Mouse (Mus musculus): ENCODE measurements around the gene Clk1. TPM values are rescaled to one million over a fixed set of nuclear protein-coding genes. Genes with fewer than 3 reads are reported as not detected.

Clk1 gene
- polyA plus RNA-seq (2015; fragmentation: Nextera tagmentation; extraction: Ambion mirVana): 84.0 and 92.6 TPM in 2 replicates

DNA sequence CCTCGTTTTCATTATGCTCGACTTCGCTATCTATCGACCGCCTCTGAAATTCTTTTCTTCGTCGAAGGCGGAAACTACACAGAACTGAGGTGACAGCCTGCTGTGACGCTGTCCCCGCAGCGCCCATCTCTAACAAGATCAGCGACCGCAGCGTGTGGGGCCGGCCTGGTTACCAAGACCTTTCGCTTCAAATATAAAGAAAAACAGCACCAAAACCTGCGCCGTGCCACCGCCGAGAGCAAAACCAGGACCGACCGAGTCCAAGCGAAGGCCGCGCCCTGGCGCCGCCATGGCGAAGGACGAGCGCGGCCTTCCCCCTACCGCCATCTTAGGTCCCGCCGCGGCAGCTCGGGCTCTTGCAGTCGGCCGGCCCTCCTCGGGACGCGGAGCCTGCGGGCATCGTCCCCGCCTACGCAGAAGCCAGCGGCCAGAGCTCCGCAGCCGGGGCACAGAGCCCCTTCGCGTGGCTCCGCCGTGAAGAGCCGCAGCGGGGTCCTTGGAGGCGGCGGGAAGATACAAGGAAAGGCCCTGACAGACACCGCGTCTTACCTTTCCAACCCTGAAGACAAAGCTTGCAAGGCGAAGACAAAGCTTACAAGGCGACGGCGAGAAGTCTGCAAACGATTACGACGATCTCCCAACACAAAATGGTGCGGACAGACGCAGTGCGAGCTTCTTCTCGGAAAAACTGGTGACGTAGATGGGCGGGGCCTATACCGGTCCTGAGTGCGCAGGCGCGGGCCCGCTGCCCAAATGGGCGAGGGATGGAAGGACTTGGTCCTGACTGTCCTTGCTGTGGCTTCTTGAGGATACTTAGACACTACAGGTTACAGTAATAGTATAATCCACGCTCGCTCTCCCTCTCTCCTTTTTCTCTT is at the start of gene Clk1:
Clk1 (minus strand) TSS at position 696 of the 878 bp plus-strand sequence.
- Histone ChIP-seq H3K4me1 (ENCODE audit: control insufficient read depth, low read depth, low read length) (peaks cover 16% of the 10 kb centered on the region), H3K4me2 (ENCODE audit: low read depth, low read length) (peak within 1 kb of the TSS; percentile 74), H3K4me3 (ENCODE audit: low read depth, low read length) (peak within 1 kb of the TSS; percentile 100), H3K9ac (ENCODE audit: low read depth, low read length) (peak within 1 kb of the TSS; percentile 100), H3K9me3 (replicated peaks; ENCODE audit: control insufficient read depth, low read length) (no peaks in the 10 kb centered on the region), H3K27me3 (ENCODE audit: control insufficient read depth, insufficient read depth, low read depth, low read length) (no peaks in the 10 kb centered on the region), H3K36me3 (ENCODE audit: control insufficient read depth, insufficient read depth) (peaks cover 22% of the 10 kb centered on the region), H3K27ac (ENCODE audit: low read length) (peak within 1 kb of the TSS; percentile 99)
- WGBS (ENCODE audit: insufficient replicate concordance): under 1% methylated on average over 79 of the region's 79 CpGs
- ATAC-seq (ENCODE audit: low read depth): peak; percentile 93

DNA sequence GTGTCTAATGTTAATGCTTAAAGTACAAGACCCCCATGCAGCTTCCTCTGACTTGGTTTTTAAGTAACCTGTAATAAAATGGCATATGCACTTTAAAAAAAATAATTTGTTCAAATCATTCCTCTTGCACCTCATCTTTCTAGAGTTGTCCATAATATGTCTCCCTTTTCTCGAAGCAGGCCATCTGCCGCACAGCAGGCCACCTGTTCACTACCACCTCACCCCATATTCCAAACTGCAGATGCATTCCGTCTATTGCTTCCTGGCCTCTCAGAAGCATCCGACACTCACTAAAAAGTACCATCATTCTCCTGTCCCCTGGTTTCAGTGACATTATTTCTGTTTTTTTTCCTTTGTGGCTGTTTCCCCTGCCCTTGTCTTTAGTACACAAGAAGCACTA is 41.7 kb upstream of the Clk1 start:
- no peak overlapping the region for H3K27ac ChIP-seq (ENCODE audit: low read length)
- H3K27me3 ChIP-seq (ENCODE audit: control insufficient read depth, insufficient read depth, low read depth, low read length): no peaks in the 10 kb centered on the region
- no peak for ATAC-seq (ENCODE audit: low read depth)
- no peak overlapping the region for H3K4me2 ChIP-seq (ENCODE audit: low read depth, low read length)
- H3K36me3 ChIP-seq (ENCODE audit: control insufficient read depth, insufficient read depth): peaks cover 58% of the 10 kb centered on the region
- no peak overlapping the region for H3K4me3 ChIP-seq (ENCODE audit: low read depth, low read length)
- H3K4me1 ChIP-seq (ENCODE audit: control insufficient read depth, low read depth, low read length): no peaks in the 10 kb centered on the region
- H3K9me3 ChIP-seq (replicated peaks; ENCODE audit: control insufficient read depth, low read length): no peaks in the 10 kb centered on the region
- no peak overlapping the region for H3K9ac ChIP-seq (ENCODE audit: low read depth, low read length)
- 89% methylated on average over 4 of the region's 4 CpGs for whole genome bisulfite sequencing (ENCODE audit: insufficient replicate concordance)

DNA sequence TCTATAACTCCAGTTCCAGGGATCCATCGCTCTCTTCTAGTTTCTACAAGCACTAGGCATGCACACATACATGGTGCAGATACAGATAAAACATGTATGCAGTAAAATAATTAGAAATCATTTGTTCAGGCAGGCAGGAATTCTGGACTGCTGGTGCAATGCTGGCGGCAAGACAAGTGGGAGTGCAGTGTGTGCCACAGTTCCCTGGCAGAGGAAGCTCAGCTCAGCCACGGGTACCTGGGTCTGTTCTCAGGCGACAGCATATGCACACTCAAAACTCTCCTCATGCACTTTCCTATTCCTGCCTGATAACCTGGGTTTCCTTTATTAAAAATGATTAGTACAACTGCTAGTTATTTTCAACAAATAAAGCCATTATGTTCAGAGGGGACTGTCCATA is 41.2 kb upstream of the Clk1 start:
- no peak for ATAC-seq (ENCODE audit: low read depth)
- Histone ChIP-seq H3K4me2 (ENCODE audit: low read depth, low read length) (no peak overlapping the region), H3K27me3 (ENCODE audit: control insufficient read depth, insufficient read depth, low read depth, low read length) (no peaks in the 10 kb centered on the region), H3K9ac (ENCODE audit: low read depth, low read length) (no peak overlapping the region), H3K4me3 (ENCODE audit: low read depth, low read length) (no peak overlapping the region), H3K4me1 (ENCODE audit: control insufficient read depth, low read depth, low read length) (no peaks in the 10 kb centered on the region), H3K36me3 (ENCODE audit: control insufficient read depth, insufficient read depth) (peaks cover 56% of the 10 kb centered on the region), H3K27ac (ENCODE audit: low read length) (no peak overlapping the region), H3K9me3 (replicated peaks; ENCODE audit: control insufficient read depth, low read length) (no peaks in the 10 kb centered on the region)
- 82% methylated on average over 4 of the region's 4 CpGs for WGBS (ENCODE audit: insufficient replicate concordance)

DNA sequence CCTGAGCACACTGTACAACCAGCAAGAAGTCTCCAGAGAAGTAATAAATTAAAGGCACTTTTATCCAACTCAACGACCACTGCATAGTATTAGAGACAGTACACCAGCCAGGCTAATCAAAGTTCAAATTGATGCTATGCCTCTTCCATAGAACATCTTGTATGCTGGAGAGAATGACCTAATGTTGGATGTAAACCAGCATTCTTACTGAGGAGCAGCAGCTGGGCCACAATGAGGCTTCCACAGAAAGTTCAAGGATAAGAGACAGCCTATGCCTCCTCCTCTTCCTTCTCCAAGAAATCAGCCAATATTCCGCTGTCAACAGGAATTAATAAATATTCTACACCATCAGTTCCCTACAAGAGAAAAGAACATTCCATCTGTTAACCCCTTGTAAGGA is 40.1 kb upstream of the Clk1 start:
- WGBS (ENCODE audit: insufficient replicate concordance): 90% methylated on average over 2 of the region's 2 CpGs
- Histone ChIP-seq H3K9ac (ENCODE audit: low read depth, low read length) (no peak overlapping the region), H3K27me3 (ENCODE audit: control insufficient read depth, insufficient read depth, low read depth, low read length) (no peaks in the 10 kb centered on the region), H3K4me3 (ENCODE audit: low read depth, low read length) (no peak overlapping the region), H3K27ac (ENCODE audit: low read length) (no peak overlapping the region), H3K36me3 (ENCODE audit: control insufficient read depth, insufficient read depth) (peaks cover 45% of the 10 kb centered on the region), H3K4me1 (ENCODE audit: control insufficient read depth, low read depth, low read length) (no peaks in the 10 kb centered on the region), H3K9me3 (replicated peaks; ENCODE audit: control insufficient read depth, low read length) (no peaks in the 10 kb centered on the region), H3K4me2 (ENCODE audit: low read depth, low read length) (no peak overlapping the region)
- ATAC-seq (ENCODE audit: low read depth): no peak

DNA sequence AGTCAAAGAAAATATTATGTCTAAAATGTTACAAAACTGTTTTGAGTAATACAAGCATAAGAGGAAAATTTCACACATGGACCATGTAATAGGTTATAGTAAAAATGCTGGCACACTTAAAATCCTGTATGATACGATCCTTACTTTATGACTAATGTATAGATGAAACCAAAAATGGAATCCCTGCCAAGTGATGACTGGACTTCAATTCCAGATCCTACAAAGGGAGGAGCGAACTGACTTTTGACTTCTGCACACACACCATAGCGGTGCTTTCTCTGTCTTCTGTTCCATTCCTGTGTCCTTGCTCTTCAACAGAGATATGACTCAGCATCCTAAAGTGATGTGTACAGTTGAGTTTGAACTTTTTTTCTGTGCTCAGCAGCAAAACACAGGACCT is 36.7 kb upstream of the Clk1 start:
- 78% methylated on average over 3 of the region's 3 CpGs for WGBS (ENCODE audit: insufficient replicate concordance)
- Histone ChIP-seq H3K4me3 (ENCODE audit: low read depth, low read length) (no peak overlapping the region), H3K9me3 (replicated peaks; ENCODE audit: control insufficient read depth, low read length) (no peaks in the 10 kb centered on the region), H3K4me2 (ENCODE audit: low read depth, low read length) (no peak overlapping the region), H3K27me3 (ENCODE audit: control insufficient read depth, insufficient read depth, low read depth, low read length) (no peaks in the 10 kb centered on the region), H3K36me3 (ENCODE audit: control insufficient read depth, insufficient read depth) (peaks cover 37% of the 10 kb centered on the region), H3K27ac (ENCODE audit: low read length) (no peak overlapping the region), H3K9ac (ENCODE audit: low read depth, low read length) (no peak overlapping the region), H3K4me1 (ENCODE audit: control insufficient read depth, low read depth, low read length) (no peaks in the 10 kb centered on the region)
- ATAC-seq (ENCODE audit: low read depth): peak; percentile 13; the same call in 1 of the 2 replicates

DNA sequence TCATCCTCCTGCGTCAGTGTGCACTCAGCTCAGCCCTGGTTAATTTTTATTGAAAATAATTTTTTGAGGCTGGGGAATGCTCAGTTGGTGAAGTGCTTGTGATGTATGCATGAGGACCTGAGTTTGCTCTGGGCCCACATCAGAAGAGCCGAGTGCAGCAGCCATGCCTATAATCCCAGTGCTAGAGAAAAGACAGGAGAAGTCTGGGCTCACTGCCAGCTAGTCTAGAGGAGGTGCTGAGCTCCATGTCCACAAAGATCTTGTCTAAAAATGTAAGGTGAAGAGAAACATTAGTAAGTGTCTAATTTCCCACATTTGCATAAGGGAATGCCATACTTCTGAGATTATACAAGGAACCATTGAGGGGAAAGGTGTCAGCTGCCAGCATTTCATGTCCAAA is 35.0 kb upstream of the Clk1 start:
- Histone ChIP-seq H3K4me2 (ENCODE audit: low read depth, low read length) (no peak overlapping the region), H3K9me3 (replicated peaks; ENCODE audit: control insufficient read depth, low read length) (no peaks in the 10 kb centered on the region), H3K9ac (ENCODE audit: low read depth, low read length) (no peak overlapping the region), H3K36me3 (ENCODE audit: control insufficient read depth, insufficient read depth) (peaks cover 25% of the 10 kb centered on the region), H3K4me3 (ENCODE audit: low read depth, low read length) (no peak overlapping the region), H3K4me1 (ENCODE audit: control insufficient read depth, low read depth, low read length) (no peaks in the 10 kb centered on the region), H3K27me3 (ENCODE audit: control insufficient read depth, insufficient read depth, low read depth, low read length) (no peaks in the 10 kb centered on the region), H3K27ac (ENCODE audit: low read length) (no peak overlapping the region)
- WGBS (ENCODE audit: insufficient replicate concordance): 82% methylated on average over 2 of the region's 2 CpGs
- no peak for ATAC-seq (ENCODE audit: low read depth)

DNA sequence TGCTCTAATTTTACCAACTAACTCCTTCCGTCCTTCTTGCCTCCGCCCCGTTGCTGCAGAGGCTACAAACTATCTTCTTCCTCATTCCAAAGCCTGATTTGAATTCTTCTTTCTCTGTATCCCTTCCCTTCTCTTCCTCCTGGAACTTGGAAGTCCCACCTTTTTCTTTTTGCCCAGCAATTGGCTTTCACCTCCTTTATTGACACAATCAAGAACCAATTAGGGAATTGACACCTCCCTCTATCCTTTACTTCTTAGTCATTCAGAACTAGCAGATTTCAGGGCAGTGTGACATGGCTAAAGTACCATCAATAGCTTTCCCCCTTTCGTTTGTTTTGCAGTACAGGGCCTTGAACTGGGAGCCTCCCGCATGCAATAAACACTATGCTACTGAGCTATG is 34.3 kb upstream of the Clk1 start:
- Histone ChIP-seq H3K9ac (ENCODE audit: low read depth, low read length) (no peak overlapping the region), H3K27me3 (ENCODE audit: control insufficient read depth, insufficient read depth, low read depth, low read length) (no peaks in the 10 kb centered on the region), H3K4me1 (ENCODE audit: control insufficient read depth, low read depth, low read length) (no peaks in the 10 kb centered on the region), H3K9me3 (replicated peaks; ENCODE audit: control insufficient read depth, low read length) (no peaks in the 10 kb centered on the region), H3K4me2 (ENCODE audit: low read depth, low read length) (no peak overlapping the region), H3K36me3 (ENCODE audit: control insufficient read depth, insufficient read depth) (peaks cover 22% of the 10 kb centered on the region), H3K4me3 (ENCODE audit: low read depth, low read length) (no peak overlapping the region), H3K27ac (ENCODE audit: low read length) (no peak overlapping the region)
- no peak for ATAC-seq (ENCODE audit: low read depth)
- WGBS (ENCODE audit: insufficient replicate concordance): 80% methylated on average over 5 of the region's 5 CpGs

DNA sequence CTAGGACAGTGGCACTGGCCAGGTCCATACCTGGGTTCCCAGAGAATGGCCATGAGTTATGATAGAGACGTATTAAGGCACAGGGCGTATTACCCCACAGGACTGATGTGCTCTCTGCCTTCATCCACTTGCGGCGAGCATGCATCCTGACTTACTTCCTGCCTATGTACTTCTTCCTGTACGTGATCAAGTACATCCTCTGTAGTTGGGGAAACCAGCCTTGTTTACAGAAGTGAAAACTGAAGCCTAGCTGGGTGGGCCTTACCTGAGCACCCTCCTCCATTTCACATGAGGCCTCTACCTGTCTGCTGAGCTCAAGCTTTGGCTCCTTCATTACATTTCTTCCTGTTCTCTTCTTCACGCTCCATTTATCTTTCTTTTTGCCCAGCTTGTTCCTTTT is 30.4 kb upstream of the Clk1 start:
- Histone ChIP-seq H3K27ac (ENCODE audit: low read length) (no peak overlapping the region), H3K4me3 (ENCODE audit: low read depth, low read length) (no peak overlapping the region), H3K9me3 (replicated peaks; ENCODE audit: control insufficient read depth, low read length) (no peaks in the 10 kb centered on the region), H3K9ac (ENCODE audit: low read depth, low read length) (no peak overlapping the region), H3K27me3 (ENCODE audit: control insufficient read depth, insufficient read depth, low read depth, low read length) (no peaks in the 10 kb centered on the region), H3K4me1 (ENCODE audit: control insufficient read depth, low read depth, low read length) (no peaks in the 10 kb centered on the region), H3K4me2 (ENCODE audit: low read depth, low read length) (no peak overlapping the region), H3K36me3 (ENCODE audit: control insufficient read depth, insufficient read depth) (peaks cover 10% of the 10 kb centered on the region)
- no peak for ATAC-seq (ENCODE audit: low read depth)
- WGBS (ENCODE audit: insufficient replicate concordance): 68% methylated on average over 6 of the region's 6 CpGs

DNA sequence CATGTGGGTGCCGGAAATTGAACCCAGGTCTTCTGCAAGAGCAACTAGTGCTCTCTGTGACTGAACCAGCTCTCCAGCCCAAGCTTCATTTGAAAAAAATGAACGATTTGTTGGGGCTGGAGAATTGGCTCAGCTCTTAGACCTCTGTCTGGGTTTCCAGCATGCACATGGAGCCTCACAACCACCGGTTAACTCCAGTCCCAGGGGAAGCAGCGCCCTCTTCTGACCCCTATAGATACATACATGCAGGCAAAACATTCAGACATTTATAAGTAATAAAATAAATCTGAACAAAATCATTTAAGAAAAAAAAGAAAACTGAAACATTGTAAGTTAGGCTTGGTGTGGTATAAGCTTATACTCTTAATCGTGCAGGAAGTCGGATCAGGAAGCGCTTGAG is 24.5 kb upstream of the Clk1 start:
- Histone ChIP-seq H3K4me3 (ENCODE audit: low read depth, low read length) (no peak overlapping the region), H3K9ac (ENCODE audit: low read depth, low read length) (no peak overlapping the region), H3K4me1 (ENCODE audit: control insufficient read depth, low read depth, low read length) (peaks cover 8% of the 10 kb centered on the region), H3K4me2 (ENCODE audit: low read depth, low read length) (no peak overlapping the region), H3K27me3 (ENCODE audit: control insufficient read depth, insufficient read depth, low read depth, low read length) (no peaks in the 10 kb centered on the region), H3K9me3 (replicated peaks; ENCODE audit: control insufficient read depth, low read length) (no peaks in the 10 kb centered on the region), H3K36me3 (ENCODE audit: control insufficient read depth, insufficient read depth) (peaks cover 4% of the 10 kb centered on the region; the same call in 1 of the 2 replicates), H3K27ac (ENCODE audit: low read length) (no peak overlapping the region)
- no peak for ATAC-seq (ENCODE audit: low read depth)
- WGBS (ENCODE audit: insufficient replicate concordance): 73% methylated on average over 7 of the region's 7 CpGs
